Mouse (Mus musculus) erythroblast, adult 5-6 weeks (primary cell): ENCODE results near the gene Sirt5. TPM values are rescaled to one million over a fixed set of nuclear protein-coding genes. Genes with fewer than 3 reads are reported as not detected.

Experiments used
- total RNA-seq, 2 experiments: library from RNA; stranded (forward) in 1 of 2; stranded (reverse) in 1 of 2; fragments of 150-400 nt in 1 of 2; fragments of 200-764, 138-1000 nt in 1 of 2; gene quantifications; 2 replicates each; pipeline versions ENCODE4 v1.2.3 to v1.2.4; 2015 to 2017; ENCODE audit warnings: low replicate concordance in 2 of 2

Gene Sirt5
- total RNA-seq, 2 experiments from 2014 or later, result 0.34 TPM; not detected in 1

Other genes with a start within 250 kb of the Sirt5 start
- gene Tbc1d7, start 194.0 kb upstream of the Sirt5 start, total RNA-seq (2015; ENCODE audit: low replicate concordance), result 6.5 and 10.0 TPM in 2 replicates
- 4.7 and 6.7 TPM in 2 replicates for gene Tbc1d7, start 194.0 kb upstream of the Sirt5 start, total RNA-seq (2017; ENCODE audit: low replicate concordance)
- gene Gfod1, start 61.3 kb upstream of the Sirt5 start, total RNA-seq (2015; ENCODE audit: low replicate concordance), result 0.63 and 1.3 TPM in 2 replicates
- 0.84 and 2.3 TPM in 2 replicates for gene Gfod1, start 61.3 kb upstream of the Sirt5 start, total RNA-seq (2017; ENCODE audit: low replicate concordance)
- gene Nol7, start 32.9 kb downstream of the Sirt5 start, total RNA-seq (2015; ENCODE audit: low replicate concordance), result 22.7 and 24.5 TPM in 2 replicates
- 43.2 and 47.4 TPM in 2 replicates for gene Nol7, start 32.9 kb downstream of the Sirt5 start, total RNA-seq (2017; ENCODE audit: low replicate concordance)
- gene Ranbp9, start 115.8 kb downstream of the Sirt5 start, total RNA-seq (2015; ENCODE audit: low replicate concordance), result 35.4 and 65.8 TPM in 2 replicates
- 29.8 and 33.5 TPM in 2 replicates for gene Ranbp9, start 115.8 kb downstream of the Sirt5 start, total RNA-seq (2017; ENCODE audit: low replicate concordance)
- 3.8 and 7.5 TPM in 2 replicates for gene Mcur1, start 194.7 kb downstream of the Sirt5 start, total RNA-seq (2015; ENCODE audit: low replicate concordance)
- 3.0 and 9.2 TPM in 2 replicates for gene Mcur1, start 194.7 kb downstream of the Sirt5 start, total RNA-seq (2017; ENCODE audit: low replicate concordance)